Mouse (Mus musculus) left cerebral cortex, adult 11 months (tissue): ENCODE measurements at regions not wholly inside any gene's neighbourhood (a gene's known extent, or its start where the extent isn't known, plus 50 kb on each side); places are given as distances from the start of the nearest gene placed in this dataset.

Experiments used
- DNase-seq: peaks from one replicate; pipeline ENCODE4 v3.0.0; 2022; ENCODE audit warnings: low spot score

- no peak for DNase-seq
Observed at GRCm38 (mm10) chr12:39724172-39724571, 313.7 kb downstream of the Arl4a start.

- DNase-seq = no peak
Observed at GRCm38 (mm10) chr12:39715120-39715519, 322.7 kb downstream of the Arl4a start.

- DNase-seq = no peak
Observed at GRCm38 (mm10) chr12:39714169-39714794, 323.5 kb downstream of the Arl4a start.

- no peak for DNase-seq
Observed at GRCm38 (mm10) chr12:39711807-39712206, 326.0 kb downstream of the Arl4a start.

- no peak for DNase-seq
Observed at GRCm38 (mm10) chr12:39709850-39710249, 328.0 kb downstream of the Arl4a start.

- DNase-seq = no peak
Observed at GRCm38 (mm10) chr12:39697182-39697581, 340.6 kb downstream of the Arl4a start.

- DNase-seq = no peak
Observed at GRCm38 (mm10) chr12:39695322-39695721, 342.5 kb downstream of the Arl4a start.

GRCm38 (mm10) chr12:39692043-39692442 is 345.8 kb downstream of the Arl4a start:
- DNase-seq = no peak

GRCm38 (mm10) chr12:39685399-39685798 is 352.4 kb downstream of the Arl4a start:
- peak; percentile 5 for DNase-seq

GRCm38 (mm10) chr12:39682121-39682520 is 355.7 kb downstream of the Arl4a start:
- no peak for DNase-seq

GRCm38 (mm10) chr12:39675608-39676007 is 362.2 kb downstream of the Arl4a start:
- DNase-seq = no peak

- DNase-seq = no peak
Observed at GRCm38 (mm10) chr12:39667701-39668100, 370.1 kb downstream of the Arl4a start.

- DNase-seq = peak; percentile 58
Observed at GRCm38 (mm10) chr12:39665448-39665847, 372.4 kb downstream of the Arl4a start.

- no peak for DNase-seq
Observed at GRCm38 (mm10) chr12:39660420-39660819, 377.4 kb downstream of the Arl4a start.

- DNase-seq = no peak
Observed at GRCm38 (mm10) chr12:39656606-39657005, 381.2 kb downstream of the Arl4a start.

GRCm38 (mm10) chr12:39648952-39649351 is 388.9 kb downstream of the Arl4a start:
- no peak for DNase-seq

GRCm38 (mm10) chr12:39646556-39646955 is 391.3 kb downstream of the Arl4a start:
- DNase-seq = no peak

GRCm38 (mm10) chr12:39645581-39645980 is 392.2 kb downstream of the Arl4a start:
- no peak for DNase-seq

- no peak for DNase-seq
Observed at GRCm38 (mm10) chr12:39639246-39639645, 398.6 kb downstream of the Arl4a start.

GRCm38 (mm10) chr12:39634337-39634736 is 403.5 kb downstream of the Arl4a start:
- DNase-seq = no peak

GRCm38 (mm10) chr12:39621266-39621665 is 416.6 kb downstream of the Arl4a start:
- no peak for DNase-seq

GRCm38 (mm10) chr12:39605289-39605688 is 432.5 kb downstream of the Arl4a start:
- DNase-seq = no peak

- DNase-seq = no peak
Observed at GRCm38 (mm10) chr12:39604723-39605122, 433.1 kb downstream of the Arl4a start.

- peak; percentile 12 for DNase-seq
Observed at GRCm38 (mm10) chr12:39594726-39595125, 443.1 kb downstream of the Arl4a start.
